Mouse (Mus musculus): ENCODE data around the gene Bst2. TPM values are rescaled to one million over a fixed set of nuclear protein-coding genes. Genes with fewer than 3 reads are reported as not detected.

The Bst2 gene
- polyA plus RNA-seq, 1 experiment from 2014 or later: 2.2 TPM

- 80% methylated on average over 9 of the region's 9 CpGs for WGBS
- DNase-seq (ENCODE audit: low spot score) (no peak), ATAC-seq (ENCODE audit: low FRiP score) (no peak)
- Histone ChIP-seq H3K9ac (ENCODE audit: low read depth, low read length) (no peak overlapping the region), H3K36me3 (ENCODE audit: control insufficient read depth, insufficient read depth, low read length) (no peaks in the 10 kb centered on the region), H3K4me1 (replicated peaks; ENCODE audit: control insufficient read depth, insufficient read depth, low read length) (peaks cover 11% of the 10 kb centered on the region; the same call in 1 of the 2 replicates), H3K27ac (ENCODE audit: low read depth, low read length) (no peak overlapping the region), H3K4me2 (replicated peaks; ENCODE audit: low read depth, low read length) (no peak overlapping the region), H3K4me3 (ENCODE audit: low read depth, low read length) (no peak overlapping the region), H3K27me3 (ENCODE audit: control insufficient read depth, insufficient read depth, low read length) (peaks cover 9% of the 10 kb centered on the region), H3K9me3 (ENCODE audit: control insufficient read depth, low read length) (no peaks in the 10 kb centered on the region)
These were observed 35.8 kb upstream of the Bst2 start for GRCm38 (mm10) chr8:71572847-71573633.

GRCm38 (mm10) chr8:71572077-71572476 lies 34.8 kb upstream of the Bst2 start:
- peaks cover 11% of the 10 kb centered on the region; the same call in 1 of the 2 replicates for H3K4me1 ChIP-seq (replicated peaks; ENCODE audit: control insufficient read depth, insufficient read depth, low read length)
- no peak overlapping the region for H3K4me2 ChIP-seq (replicated peaks; ENCODE audit: low read depth, low read length)
- ATAC-seq (ENCODE audit: low FRiP score) (no peak), DNase-seq (ENCODE audit: low spot score) (no peak)
- WGBS: 93% methylated on average over 2 of the region's 2 CpGs
- no peak overlapping the region for H3K9ac ChIP-seq (ENCODE audit: low read depth, low read length)
- no peaks in the 10 kb centered on the region for H3K36me3 ChIP-seq (ENCODE audit: control insufficient read depth, insufficient read depth, low read length)
- no peaks in the 10 kb centered on the region for H3K9me3 ChIP-seq (ENCODE audit: control insufficient read depth, low read length)
- H3K4me3 ChIP-seq (ENCODE audit: low read depth, low read length): no peak overlapping the region
- peaks cover 9% of the 10 kb centered on the region for H3K27me3 ChIP-seq (ENCODE audit: control insufficient read depth, insufficient read depth, low read length)
- H3K27ac ChIP-seq (ENCODE audit: low read depth, low read length): no peak overlapping the region

GRCm38 (mm10) chr8:71570291-71570954 lies 33.2 kb upstream of the Bst2 start:
- peaks cover 12% of the 10 kb centered on the region for H3K27me3 ChIP-seq (ENCODE audit: control insufficient read depth, insufficient read depth, low read length)
- peak overlapping the region; percentile 61 for H3K9ac ChIP-seq (ENCODE audit: low read depth, low read length)
- peak overlapping the region; percentile 93 for H3K4me2 ChIP-seq (replicated peaks; ENCODE audit: low read depth, low read length)
- peak overlapping the region; percentile 69 for H3K4me3 ChIP-seq (ENCODE audit: low read depth, low read length)
- ATAC-seq (ENCODE audit: low FRiP score): peak; percentile 88
- peak; percentile 88 for DNase-seq (ENCODE audit: low spot score)
- peaks cover 11% of the 10 kb centered on the region; the same call in 1 of the 2 replicates for H3K4me1 ChIP-seq (replicated peaks; ENCODE audit: control insufficient read depth, insufficient read depth, low read length)
- under 1% methylated on average over 41 of the region's 41 CpGs for WGBS
- H3K9me3 ChIP-seq (ENCODE audit: control insufficient read depth, low read length): no peaks in the 10 kb centered on the region
- H3K36me3 ChIP-seq (ENCODE audit: control insufficient read depth, insufficient read depth, low read length): no peaks in the 10 kb centered on the region
- peak overlapping the region; percentile 36; the same call in 1 of the 2 replicates for H3K27ac ChIP-seq (ENCODE audit: low read depth, low read length)

GRCm38 (mm10) chr8:71569366-71570290 lies 32.4 kb upstream of the Bst2 start:
- peak overlapping the region; percentile 69 for H3K4me3 ChIP-seq (ENCODE audit: low read depth, low read length)
- peak overlapping the region; percentile 36; the same call in 1 of the 2 replicates for H3K27ac ChIP-seq (ENCODE audit: low read depth, low read length)
- no peaks in the 10 kb centered on the region for H3K36me3 ChIP-seq (ENCODE audit: control insufficient read depth, insufficient read depth, low read length)
- ATAC-seq (ENCODE audit: low FRiP score) (peak; percentile 85), DNase-seq (ENCODE audit: low spot score) (peak; percentile 89)
- H3K4me1 ChIP-seq (replicated peaks; ENCODE audit: control insufficient read depth, insufficient read depth, low read length): peaks cover 11% of the 10 kb centered on the region; the same call in 1 of the 2 replicates
- H3K27me3 ChIP-seq (ENCODE audit: control insufficient read depth, insufficient read depth, low read length): peaks cover 12% of the 10 kb centered on the region
- H3K4me2 ChIP-seq (replicated peaks; ENCODE audit: low read depth, low read length): peak overlapping the region; percentile 93
- peak overlapping the region; percentile 47; the same call in 1 of the 2 replicates for H3K9ac ChIP-seq (ENCODE audit: low read depth, low read length)
- no peaks in the 10 kb centered on the region for H3K9me3 ChIP-seq (ENCODE audit: control insufficient read depth, low read length)
- under 1% methylated on average over 51 of the region's 51 CpGs for WGBS

GRCm38 (mm10) chr8:71568941-71569340 lies 31.7 kb upstream of the Bst2 start:
- peak overlapping the region; percentile 69 for H3K4me3 ChIP-seq (ENCODE audit: low read depth, low read length)
- H3K36me3 ChIP-seq (ENCODE audit: control insufficient read depth, insufficient read depth, low read length): no peaks in the 10 kb centered on the region
- H3K27ac ChIP-seq (ENCODE audit: low read depth, low read length): no peak overlapping the region
- DNase-seq (ENCODE audit: low spot score) (no peak), ATAC-seq (ENCODE audit: low FRiP score) (no peak)
- peak overlapping the region; percentile 93 for H3K4me2 ChIP-seq (replicated peaks; ENCODE audit: low read depth, low read length)
- no peaks in the 10 kb centered on the region for H3K9me3 ChIP-seq (ENCODE audit: control insufficient read depth, low read length)
- peaks cover 12% of the 10 kb centered on the region for H3K27me3 ChIP-seq (ENCODE audit: control insufficient read depth, insufficient read depth, low read length)
- H3K9ac ChIP-seq (ENCODE audit: low read depth, low read length): peak overlapping the region; percentile 47; the same call in 1 of the 2 replicates
- peaks cover 11% of the 10 kb centered on the region; the same call in 1 of the 2 replicates for H3K4me1 ChIP-seq (replicated peaks; ENCODE audit: control insufficient read depth, insufficient read depth, low read length)
- WGBS: 17% methylated on average over 6 of the region's 6 CpGs

GRCm38 (mm10) chr8:71568387-71568937 lies 31.2 kb upstream of the Bst2 start, which contains the start of gene Slc27a1:
Gene Slc27a1, plus strand, starts transcription at chr8:71568882.
- Histone ChIP-seq H3K36me3 (ENCODE audit: control insufficient read depth, insufficient read depth, low read length) (no peaks in the 10 kb centered on the region), H3K9ac (ENCODE audit: low read depth, low read length) (peak within 1 kb of the TSS; percentile 47; the same call in 1 of the 2 replicates), H3K27ac (ENCODE audit: low read depth, low read length) (no peak within 1 kb of the TSS), H3K9me3 (ENCODE audit: control insufficient read depth, low read length) (no peaks in the 10 kb centered on the region), H3K27me3 (ENCODE audit: control insufficient read depth, insufficient read depth, low read length) (peaks cover 14% of the 10 kb centered on the region), H3K4me2 (replicated peaks; ENCODE audit: low read depth, low read length) (peak within 1 kb of the TSS; percentile 93), H3K4me1 (replicated peaks; ENCODE audit: control insufficient read depth, insufficient read depth, low read length) (peaks cover 11% of the 10 kb centered on the region; the same call in 1 of the 2 replicates), H3K4me3 (ENCODE audit: low read depth, low read length) (peak within 1 kb of the TSS; percentile 69)
- 12% methylated on average over 13 of the region's 13 CpGs for WGBS
- DNase-seq (ENCODE audit: low spot score): no peak
- no peak for ATAC-seq (ENCODE audit: low FRiP score)

GRCm38 (mm10) chr8:71567587-71567986 lies 30.3 kb upstream of the Bst2 start:
- Histone ChIP-seq H3K27me3 (ENCODE audit: control insufficient read depth, insufficient read depth, low read length) (peaks cover 22% of the 10 kb centered on the region), H3K9me3 (ENCODE audit: control insufficient read depth, low read length) (no peaks in the 10 kb centered on the region), H3K4me1 (replicated peaks; ENCODE audit: control insufficient read depth, insufficient read depth, low read length) (peaks cover 11% of the 10 kb centered on the region; the same call in 1 of the 2 replicates), H3K27ac (ENCODE audit: low read depth, low read length) (no peak overlapping the region), H3K9ac (ENCODE audit: low read depth, low read length) (no peak overlapping the region), H3K4me3 (ENCODE audit: low read depth, low read length) (no peak overlapping the region), H3K36me3 (ENCODE audit: control insufficient read depth, insufficient read depth, low read length) (no peaks in the 10 kb centered on the region), H3K4me2 (replicated peaks; ENCODE audit: low read depth, low read length) (no peak overlapping the region)
- no peak for ATAC-seq (ENCODE audit: low FRiP score)
- WGBS: 83% methylated on average over 7 of the region's 7 CpGs
- no peak for DNase-seq (ENCODE audit: low spot score)

GRCm38 (mm10) chr8:71566501-71566900 lies 29.2 kb upstream of the Bst2 start, which contains the start of gene Nxnl1:
Gene Nxnl1, minus strand, starts transcription at chr8:71566601.
- DNase-seq (ENCODE audit: low spot score) (no peak), ATAC-seq (ENCODE audit: low FRiP score) (no peak)
- Histone ChIP-seq H3K9ac (ENCODE audit: low read depth, low read length) (no peak within 1 kb of the TSS), H3K4me3 (ENCODE audit: low read depth, low read length) (no peak within 1 kb of the TSS), H3K36me3 (ENCODE audit: control insufficient read depth, insufficient read depth, low read length) (no peaks in the 10 kb centered on the region), H3K4me2 (replicated peaks; ENCODE audit: low read depth, low read length) (no peak within 1 kb of the TSS), H3K27me3 (ENCODE audit: control insufficient read depth, insufficient read depth, low read length) (peaks cover 33% of the 10 kb centered on the region), H3K27ac (ENCODE audit: low read depth, low read length) (no peak within 1 kb of the TSS), H3K9me3 (ENCODE audit: control insufficient read depth, low read length) (no peaks in the 10 kb centered on the region), H3K4me1 (replicated peaks; ENCODE audit: control insufficient read depth, insufficient read depth, low read length) (peaks cover 13% of the 10 kb centered on the region; the same call in 1 of the 2 replicates)
- 65% methylated on average over 3 of the region's 3 CpGs for WGBS

Measured in hindbrain, embryonic 11.5 days (tissue).